In the genomic region with DNA sequence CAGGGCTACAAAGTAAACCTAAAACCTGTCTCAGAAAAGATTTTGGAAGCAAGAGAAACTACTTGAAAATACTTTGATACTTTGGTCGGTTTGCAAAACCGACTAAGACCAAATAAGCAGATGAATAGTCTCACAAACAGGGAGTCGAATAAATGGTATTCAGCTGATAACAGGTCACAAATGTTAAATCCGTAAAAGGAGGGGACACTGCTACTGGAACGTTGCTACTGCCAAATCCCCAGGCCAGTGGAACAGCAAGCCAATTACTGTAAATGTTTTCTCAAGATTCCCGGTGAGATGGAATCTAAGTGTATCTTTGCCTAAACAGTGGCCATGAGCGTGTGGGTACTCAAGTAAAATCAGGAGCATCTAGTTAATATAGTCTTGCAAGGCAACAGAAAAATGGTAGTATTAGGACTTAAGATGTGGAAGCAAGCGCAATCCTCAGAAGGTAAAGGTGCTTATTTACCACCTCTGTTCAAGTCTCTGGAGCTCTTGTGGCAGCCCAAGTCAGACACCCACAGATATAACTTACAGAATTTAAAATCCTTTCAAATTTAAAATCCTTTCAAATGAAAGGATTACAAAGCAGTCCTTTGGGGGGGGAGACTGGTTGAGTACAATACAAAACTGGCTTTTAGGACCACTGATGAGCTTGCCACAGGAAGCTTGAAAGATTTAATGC, we compare ENCODE assay signal across 8 mouse cellular contexts. TPM values are rescaled to one million over a fixed set of nuclear protein-coding genes. Genes with fewer than 3 reads are reported as not detected.
A peak's percentile ranks its signal among the peaks of the same experiment; 100 is the strongest.
DNase-seq lines count a peak whose midpoint lies in the region; ATAC-seq and TF ChIP-seq lines count a peak whose summit lies in the region.

No protein-coding gene starts in this region.

- no peak overlapping the region for H3K9ac ChIP-seq in ES-E14 (ENCODE audit: insufficient read depth, low read depth, low read length, poor library complexity, severe bottlenecking)
- peak overlapping the region; percentile 95 for H3K9ac ChIP-seq in forebrain, embryonic 15.5 days (replicated peaks)
- peak overlapping the region; percentile 94 for H3K9ac ChIP-seq in liver, embryonic 15.5 days

- peaks cover 15% of the 10 kb centered on the region; the same call in 1 of the 2 replicates for H3K36me3 ChIP-seq in ES-E14 (ENCODE audit: control insufficient read depth, insufficient read depth, low read length, poor library complexity, severe bottlenecking)
- H3K36me3 ChIP-seq in forebrain, embryonic 15.5 days, result peaks cover 37% of the 10 kb centered on the region
- peaks cover 47% of the 10 kb centered on the region for H3K36me3 ChIP-seq in liver, embryonic 15.5 days (replicated peaks)

- TF ChIP-seq POLR2A in cerebellum, adult 2 months (IDR thresholded peaks at IDR 0.05; ENCODE audit: borderline replicate concordance, insufficient read depth, low read length), result no peak

- in situ Hi-C loops in ES-E14 (cut with MboI; ENCODE audit: low sequenced_read_pairs in 2 of 2, unreplicated experiment in 2 of 2), result no loop called here

- no peak for DNase-seq in cerebellum, adult 2 months
- DNase-seq in cerebellum, adult 9-11 months, result no peak
- DNase-seq in ES-E14 (ENCODE audit: low read depth, low spot score), result no peak
- no peak for DNase-seq in urinary bladder, postnatal 25 days (ENCODE audit: low spot score)
- no peak for DNase-seq in frontal cortex, postnatal 14 days (ENCODE audit: low spot score in 2 of 2)
- DNase-seq in natural killer cell, adult 2 months (ENCODE audit: low spot score in 2 of 2), result no peak

- H3K27ac ChIP-seq in cerebellum, adult 2 months (ENCODE audit: insufficient read depth, low read length), result no peak overlapping the region
- H3K27ac ChIP-seq in ES-E14 (ENCODE audit: insufficient read depth, low read depth, low read length, poor library complexity, severe bottlenecking), result peak overlapping the region; percentile 42; the same call in 1 of the 2 replicates
- H3K27ac ChIP-seq in forebrain, embryonic 15.5 days (replicated peaks), result peak overlapping the region; percentile 100
- peak overlapping the region; percentile 100 for H3K27ac ChIP-seq in liver, embryonic 15.5 days (replicated peaks)

- no peak for ATAC-seq in forebrain, embryonic 15.5 days (replicated peaks)
- no peak for ATAC-seq in liver, embryonic 15.5 days (ENCODE audit: insufficient read depth)

- peaks cover 9% of the 10 kb centered on the region; the same call in 1 of the 2 replicates for H3K4me1 ChIP-seq in cerebellum, adult 2 months (ENCODE audit: control insufficient read depth, insufficient read depth, low read length)
- no peaks in the 10 kb centered on the region; a peak in 1 of 4 replicates for H3K4me1 ChIP-seq in ES-E14 (ENCODE audit: control insufficient read depth in 2 of 2, insufficient read depth in 2 of 2, low read length in 2 of 2, poor library complexity in 1 of 2)
- peaks cover 36% of the 10 kb centered on the region for H3K4me1 ChIP-seq in forebrain, embryonic 15.5 days
- H3K4me1 ChIP-seq in liver, embryonic 15.5 days (replicated peaks), result peaks cover 43% of the 10 kb centered on the region

- H3K4me2 ChIP-seq in forebrain, embryonic 15.5 days (replicated peaks), result peak overlapping the region; percentile 60
- peak overlapping the region; percentile 79 for H3K4me2 ChIP-seq in liver, embryonic 15.5 days

- TF ChIP-seq CTCF in cerebellum, adult 2 months (IDR thresholded peaks at IDR 0.05; ENCODE audit: borderline replicate concordance, insufficient read depth, low read depth, low read length), result no peak

- H3K9me3 ChIP-seq in ES-E14 (ENCODE audit: control insufficient read depth, insufficient read depth, low read depth, low read length), result no peaks in the 10 kb centered on the region
- no peaks in the 10 kb centered on the region for H3K9me3 ChIP-seq in forebrain, embryonic 15.5 days
- no peaks in the 10 kb centered on the region for H3K9me3 ChIP-seq in liver, embryonic 15.5 days (replicated peaks)

- peak overlapping the region; percentile 76 for H3K4me3 ChIP-seq in cerebellum, adult 2 months (replicated peaks; ENCODE audit: insufficient read depth, low read depth, low read length)
- H3K4me3 ChIP-seq in ES-E14 (ENCODE audit: insufficient read depth in 1 of 2, low read depth in 1 of 2, low read length in 2 of 2, poor library complexity in 1 of 2, severe bottlenecking in 1 of 2), result peak overlapping the region; percentile 72 to 79; a peak in 3 of 4 replicates
- H3K4me3 ChIP-seq in forebrain, embryonic 15.5 days, result peak overlapping the region; percentile 81
- peak overlapping the region; percentile 77 for H3K4me3 ChIP-seq in liver, embryonic 15.5 days (replicated peaks)

- H3K27me3 ChIP-seq in cerebellum, adult 2 months (ENCODE audit: control insufficient read depth, insufficient read depth, low read length), result no peaks in the 10 kb centered on the region
- no peaks in the 10 kb centered on the region for H3K27me3 ChIP-seq in forebrain, embryonic 15.5 days
- H3K27me3 ChIP-seq in liver, embryonic 15.5 days, result no peaks in the 10 kb centered on the region

- 8% methylated on average over 8 of the region's 8 CpGs for WGBS in cerebellum, adult 2 months
- WGBS in forebrain, embryonic 15.5 days, result 19% methylated on average over 8 of the region's 8 CpGs
- 17% methylated on average over 8 of the region's 8 CpGs for WGBS in liver, embryonic 15.5 days (ENCODE audit: insufficient replicate concordance)

TF ChIP-seq in ES-E14, 5 proteins besides CTCF, POLR2A, EP300 and RAD21:
- TF ChIP-seq MAFK (IDR thresholded peaks at IDR 0.05; ENCODE audit: insufficient read depth, low read depth, low read length), result no peak
- no peak for TF ChIP-seq ZNF384 (IDR thresholded peaks at IDR 0.05; ENCODE audit: low read depth, low read length)
- no peak for TF ChIP-seq HCFC1 (IDR thresholded peaks at IDR 0.05; ENCODE audit: borderline replicate concordance, insufficient read depth, low read length)
- TF ChIP-seq ZC3H11A (IDR thresholded peaks at IDR 0.05; ENCODE audit: borderline replicate concordance, low read depth, low read length), result no peak
- TF ChIP-seq CHD2 (IDR thresholded peaks at IDR 0.05; ENCODE audit: low read depth, low read length), result no peak

RNA-seq across cellular contexts. Expression of a gene that starts 1.2 kb away (rescaled TPM):
- 97.7 and 99.4 TPM in 2 replicates for polyA plus RNA-seq in cerebellum, adult 2 months (2012; rRNA removed)
- total RNA-seq in ES-E14 (2012; rRNA removed), result 14.4 and 18.2 TPM in 2 replicates
- polyA plus RNA-seq in forebrain, embryonic 15.5 days (2015; fragmentation: Nextera tagmentation; extraction: Ambion mirVana), result 140 and 150 TPM in 2 replicates
- polyA plus RNA-seq in liver, embryonic 15.5 days (2015; fragmentation: Nextera tagmentation; extraction: Ambion mirVana), result 60.2 and 78.6 TPM in 2 replicates

RNA-seq across cellular contexts. Expression of a gene that starts 17.4 kb away (rescaled TPM):
- polyA plus RNA-seq in cerebellum, adult 2 months (2012; rRNA removed), result 365 and 383 TPM in 2 replicates
- 459 and 494 TPM in 2 replicates for total RNA-seq in ES-E14 (2012; rRNA removed)
- polyA plus RNA-seq in forebrain, embryonic 15.5 days (2015; fragmentation: Nextera tagmentation; extraction: Ambion mirVana), result 410 and 421 TPM in 2 replicates
- polyA plus RNA-seq in liver, embryonic 15.5 days (2015; fragmentation: Nextera tagmentation; extraction: Ambion mirVana), result 162 and 167 TPM in 2 replicates
